Mouse (Mus musculus): ENCODE results near the gene Ociad1. TPM values are rescaled to one million over a fixed set of nuclear protein-coding genes. Genes with fewer than 3 reads are reported as not detected.

Gene Ociad1
- total and polyA plus RNA-seq, 3 experiments = 121 to 324 (median 223) TPM

DNA sequence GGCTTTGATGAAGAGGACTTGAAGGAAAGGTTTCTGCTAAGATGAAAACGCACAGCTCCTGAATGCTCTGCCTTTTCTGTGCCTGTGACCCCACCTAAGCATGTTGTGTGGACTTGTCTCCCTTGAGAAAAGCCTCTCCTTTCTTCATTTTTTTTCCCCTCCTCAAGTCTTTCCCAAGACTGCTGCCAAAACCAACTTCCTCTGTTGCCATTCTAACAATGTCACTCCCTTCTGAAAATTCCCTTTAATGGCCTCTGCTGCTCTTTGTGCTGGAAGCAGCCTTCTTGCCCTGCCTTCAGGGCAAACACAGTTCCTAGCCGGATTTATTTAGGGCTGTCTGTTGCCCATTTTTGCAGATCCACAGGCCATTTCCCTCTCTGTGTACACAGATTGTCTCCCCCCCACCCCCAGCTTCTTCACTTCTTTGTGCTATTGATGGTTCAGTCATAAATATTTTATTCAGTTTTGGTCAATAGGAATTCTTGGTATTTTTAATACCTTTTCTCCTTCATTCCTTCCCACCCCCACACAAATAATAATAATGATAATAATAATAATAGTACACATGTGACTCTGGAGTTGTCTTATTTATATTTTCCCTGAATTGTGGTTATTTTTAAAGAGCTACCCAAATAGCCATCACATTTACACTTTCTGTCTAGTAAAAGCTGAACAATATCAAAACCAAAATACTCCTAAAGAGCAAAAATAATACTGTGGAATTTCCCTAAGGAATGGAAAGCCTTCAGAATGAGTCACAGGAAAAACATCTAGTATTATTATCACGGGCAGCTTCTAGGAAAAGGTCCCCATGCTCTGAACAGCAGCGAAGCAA is 12.6 kb upstream of the Ociad1 start:
- no peak overlapping the region for H3K4me3 ChIP-seq (ENCODE audit: low read depth, low read length)
- DNase-seq (ENCODE audit: low spot score) (no peak), ATAC-seq (ENCODE audit: extremely low read depth, insufficient number of reproducible peaks, low FRiP score, poor library complexity, severe bottlenecking) (no peak)
- H3K27me3 ChIP-seq (ENCODE audit: insufficient read depth, low read length) = peaks cover 3% of the 10 kb centered on the region; the same call in 1 of the 2 replicates
- H3K36me3 ChIP-seq (replicated peaks) = no peaks in the 10 kb centered on the region
- no peaks in the 10 kb centered on the region for H3K9me3 ChIP-seq (replicated peaks)
- no peak for TF ChIP-seq GATA2 (IDR thresholded peaks at IDR 0.05; ENCODE audit: borderline replicate concordance, low read depth, low read length)
- no peak for TF ChIP-seq CTCF (IDR thresholded peaks at IDR 0.05; ENCODE audit: low read depth, low read length)
- no peak for TF ChIP-seq POLR2AphosphoS5 (IDR thresholded peaks at IDR 0.05; ENCODE audit: insufficient replicate concordance, low read depth, low read length)
- no peak for TF ChIP-seq GATA1 (IDR thresholded peaks at IDR 0.05; ENCODE audit: borderline replicate concordance, low read length)
- TF ChIP-seq TAL1 (conservative IDR thresholded peaks at IDR 0.05; ENCODE audit: low read depth, low read length) = no peak
- peaks cover 40% of the 10 kb centered on the region for H3K4me1 ChIP-seq (ENCODE audit: insufficient read depth, low read depth, low read length)

DNA sequence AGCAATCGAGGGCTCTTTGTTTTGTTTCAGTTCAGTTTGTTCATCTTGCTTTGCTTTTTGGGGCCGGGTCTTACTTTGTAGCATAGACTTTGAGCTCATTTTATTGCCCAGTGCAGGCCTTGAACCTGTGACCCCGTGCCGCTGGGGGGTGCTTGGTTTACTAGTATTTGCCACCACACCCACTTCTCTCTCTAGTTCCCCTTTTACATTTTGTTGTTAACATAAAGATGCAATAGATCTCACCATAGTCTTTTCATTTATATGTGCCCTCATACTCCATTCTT is 12.1 kb upstream of the Ociad1 start:
- peaks cover 39% of the 10 kb centered on the region for H3K4me1 ChIP-seq (ENCODE audit: insufficient read depth, low read depth, low read length)
- no peak overlapping the region for H3K4me3 ChIP-seq (ENCODE audit: low read depth, low read length)
- no peak for DNase-seq (ENCODE audit: low spot score)
- peaks cover 3% of the 10 kb centered on the region; the same call in 1 of the 2 replicates for H3K27me3 ChIP-seq (ENCODE audit: insufficient read depth, low read length)
- no peak for ATAC-seq (ENCODE audit: extremely low read depth, insufficient number of reproducible peaks, low FRiP score, poor library complexity, severe bottlenecking)
- TF ChIP-seq GATA2 (IDR thresholded peaks at IDR 0.05; ENCODE audit: borderline replicate concordance, low read depth, low read length) (no peak), TAL1 (conservative IDR thresholded peaks at IDR 0.05; ENCODE audit: low read depth, low read length) (no peak), CTCF (IDR thresholded peaks at IDR 0.05; ENCODE audit: low read depth, low read length) (no peak), GATA1 (IDR thresholded peaks at IDR 0.05; ENCODE audit: borderline replicate concordance, low read length) (no peak), POLR2AphosphoS5 (IDR thresholded peaks at IDR 0.05; ENCODE audit: insufficient replicate concordance, low read depth, low read length) (no peak)
- no peaks in the 10 kb centered on the region for H3K9me3 ChIP-seq (replicated peaks)
- H3K36me3 ChIP-seq (replicated peaks) = no peaks in the 10 kb centered on the region

DNA sequence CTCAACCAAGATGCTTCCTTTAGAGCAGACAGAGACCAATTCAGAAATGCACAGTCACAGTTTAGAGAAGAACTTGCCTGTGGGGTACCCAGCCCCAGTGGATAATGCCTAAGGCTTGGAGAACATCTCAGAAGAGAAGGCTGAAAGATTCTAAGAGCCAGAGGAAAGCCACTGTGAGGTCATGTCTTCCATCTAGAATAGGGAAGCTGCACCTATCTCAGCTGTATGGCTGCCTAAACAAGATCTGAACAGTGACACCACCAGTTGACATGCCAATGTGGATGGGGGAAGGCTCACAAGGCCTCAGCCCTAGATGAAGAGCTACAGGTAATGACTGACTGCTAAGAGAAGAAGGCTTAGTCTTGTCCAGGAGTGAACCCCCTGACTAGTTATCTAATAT is 8.5 kb upstream of the Ociad1 start:
- Histone ChIP-seq H3K4me3 (ENCODE audit: low read depth, low read length) (no peak overlapping the region), H3K4me1 (ENCODE audit: insufficient read depth, low read depth, low read length) (peaks cover 62% of the 10 kb centered on the region), H3K27me3 (ENCODE audit: insufficient read depth, low read length) (no peaks in the 10 kb centered on the region), H3K9me3 (replicated peaks) (no peaks in the 10 kb centered on the region), H3K36me3 (replicated peaks) (no peaks in the 10 kb centered on the region)
- DNase-seq (ENCODE audit: low spot score) = no peak
- TF ChIP-seq POLR2AphosphoS5 (IDR thresholded peaks at IDR 0.05; ENCODE audit: insufficient replicate concordance, low read depth, low read length) = no peak
- no peak for TF ChIP-seq GATA1 (IDR thresholded peaks at IDR 0.05; ENCODE audit: borderline replicate concordance, low read length)
- no peak for TF ChIP-seq TAL1 (conservative IDR thresholded peaks at IDR 0.05; ENCODE audit: low read depth, low read length)
- TF ChIP-seq CTCF (IDR thresholded peaks at IDR 0.05; ENCODE audit: low read depth, low read length) = no peak
- TF ChIP-seq GATA2 (IDR thresholded peaks at IDR 0.05; ENCODE audit: borderline replicate concordance, low read depth, low read length) = no peak
- ATAC-seq (ENCODE audit: extremely low read depth, insufficient number of reproducible peaks, low FRiP score, poor library complexity, severe bottlenecking) = no peak

DNA sequence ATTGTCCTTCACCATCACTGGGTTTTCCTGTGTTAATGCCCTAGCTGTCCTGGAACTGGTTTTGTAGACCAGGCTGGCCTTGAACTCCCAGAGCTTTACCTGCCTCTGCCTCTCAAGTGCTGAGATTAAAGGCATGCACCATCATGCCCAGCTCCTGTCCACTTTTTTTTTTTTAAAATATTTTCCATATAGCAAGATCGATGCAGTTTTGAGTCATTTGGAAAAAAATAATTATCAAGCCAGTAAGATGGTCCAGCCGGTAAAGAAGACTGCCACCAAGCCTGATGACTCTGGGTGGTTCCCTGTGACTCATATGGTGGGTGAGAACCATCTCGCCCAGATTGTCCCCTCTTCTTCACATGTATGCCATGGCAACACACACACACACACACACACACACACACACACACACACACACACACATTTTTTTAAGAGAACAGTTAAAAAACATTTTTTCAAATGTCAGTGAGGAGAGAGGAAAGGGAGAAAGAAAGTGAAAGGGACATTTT is 7.1 kb upstream of the Ociad1 start:
- H3K9me3 ChIP-seq (replicated peaks) = no peaks in the 10 kb centered on the region
- no peak for DNase-seq (ENCODE audit: low spot score)
- peaks cover 66% of the 10 kb centered on the region for H3K4me1 ChIP-seq (ENCODE audit: insufficient read depth, low read depth, low read length)
- ATAC-seq (ENCODE audit: extremely low read depth, insufficient number of reproducible peaks, low FRiP score, poor library complexity, severe bottlenecking) = no peak
- no peaks in the 10 kb centered on the region for H3K27me3 ChIP-seq (ENCODE audit: insufficient read depth, low read length)
- no peak overlapping the region for H3K4me3 ChIP-seq (ENCODE audit: low read depth, low read length)
- H3K36me3 ChIP-seq (replicated peaks) = no peaks in the 10 kb centered on the region
- no peak for TF ChIP-seq POLR2AphosphoS5 (IDR thresholded peaks at IDR 0.05; ENCODE audit: insufficient replicate concordance, low read depth, low read length)
- no peak for TF ChIP-seq GATA2 (IDR thresholded peaks at IDR 0.05; ENCODE audit: borderline replicate concordance, low read depth, low read length)
- no peak for TF ChIP-seq GATA1 (IDR thresholded peaks at IDR 0.05; ENCODE audit: borderline replicate concordance, low read length)
- TF ChIP-seq CTCF (IDR thresholded peaks at IDR 0.05; ENCODE audit: low read depth, low read length) = no peak
- no peak for TF ChIP-seq TAL1 (conservative IDR thresholded peaks at IDR 0.05; ENCODE audit: low read depth, low read length)

DNA sequence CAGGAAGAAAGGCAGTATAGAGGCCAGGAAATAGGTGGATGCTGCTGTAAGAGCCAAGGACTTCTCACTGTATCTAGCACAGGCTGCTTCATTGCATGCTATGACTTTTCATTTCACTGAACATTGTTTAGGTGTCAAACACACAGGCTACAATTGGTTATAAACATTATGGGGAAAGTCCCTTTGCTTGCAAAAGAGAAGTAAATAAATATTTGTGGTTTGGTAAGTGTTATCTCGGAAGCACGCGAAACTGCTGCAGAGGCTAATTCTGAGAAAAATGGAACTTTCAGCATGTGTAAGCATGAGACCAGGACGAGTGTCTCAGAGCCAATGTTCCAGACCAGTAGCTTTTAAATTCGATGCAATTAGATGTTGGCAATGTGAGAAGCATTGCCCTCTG is 6.0 kb upstream of the Ociad1 start:
- DNase-seq (ENCODE audit: low spot score) = peak; percentile 34
- H3K4me3 ChIP-seq (ENCODE audit: low read depth, low read length) = peak overlapping the region; percentile 21; the same call in 1 of the 2 replicates
- H3K36me3 ChIP-seq (replicated peaks) = no peaks in the 10 kb centered on the region
- peaks cover 65% of the 10 kb centered on the region for H3K4me1 ChIP-seq (ENCODE audit: insufficient read depth, low read depth, low read length)
- H3K9me3 ChIP-seq (replicated peaks) = no peaks in the 10 kb centered on the region
- no peaks in the 10 kb centered on the region for H3K27me3 ChIP-seq (ENCODE audit: insufficient read depth, low read length)
- peak; percentile 66 for ATAC-seq (ENCODE audit: extremely low read depth, insufficient number of reproducible peaks, low FRiP score, poor library complexity, severe bottlenecking)
- no peak for TF ChIP-seq GATA2 (IDR thresholded peaks at IDR 0.05; ENCODE audit: borderline replicate concordance, low read depth, low read length)
- no peak for TF ChIP-seq CTCF (IDR thresholded peaks at IDR 0.05; ENCODE audit: low read depth, low read length)
- TF ChIP-seq TAL1 (conservative IDR thresholded peaks at IDR 0.05; ENCODE audit: low read depth, low read length) = peak; percentile 58
- TF ChIP-seq GATA1 (IDR thresholded peaks at IDR 0.05; ENCODE audit: borderline replicate concordance, low read length) = no peak

DNA sequence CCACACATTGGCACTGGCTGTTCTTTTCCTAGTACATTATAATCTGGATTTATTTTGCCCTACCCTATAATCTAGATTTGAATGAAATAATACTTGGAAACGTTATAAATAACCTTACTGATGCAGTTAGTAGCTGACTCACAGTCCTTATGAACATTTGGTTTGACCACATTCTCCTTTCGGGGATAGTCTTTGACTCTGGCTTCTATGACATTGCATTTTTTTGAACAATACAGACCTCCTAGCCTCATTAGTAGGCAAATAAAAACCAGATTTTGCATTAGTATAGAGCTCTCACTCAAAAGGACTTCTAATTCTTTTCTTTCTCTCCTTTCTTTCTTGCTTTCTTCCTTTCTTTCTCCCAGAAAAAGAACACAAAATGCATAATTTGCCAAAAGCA is 2.7 kb upstream of the Ociad1 start:
- DNase-seq (ENCODE audit: low spot score) (no peak), ATAC-seq (ENCODE audit: extremely low read depth, insufficient number of reproducible peaks, low FRiP score, poor library complexity, severe bottlenecking) (no peak)
- Histone ChIP-seq H3K36me3 (replicated peaks) (peaks cover 2% of the 10 kb centered on the region), H3K4me1 (ENCODE audit: insufficient read depth, low read depth, low read length) (peaks cover 69% of the 10 kb centered on the region), H3K4me3 (ENCODE audit: low read depth, low read length) (no peak overlapping the region), H3K27me3 (ENCODE audit: insufficient read depth, low read length) (no peaks in the 10 kb centered on the region), H3K9me3 (replicated peaks) (no peaks in the 10 kb centered on the region)
- no peak for TF ChIP-seq GATA1 (IDR thresholded peaks at IDR 0.05; ENCODE audit: borderline replicate concordance, low read length)
- no peak for TF ChIP-seq TAL1 (conservative IDR thresholded peaks at IDR 0.05; ENCODE audit: low read depth, low read length)
- TF ChIP-seq CTCF (IDR thresholded peaks at IDR 0.05; ENCODE audit: low read depth, low read length) = no peak
- TF ChIP-seq GATA2 (IDR thresholded peaks at IDR 0.05; ENCODE audit: borderline replicate concordance, low read depth, low read length) = no peak
- TF ChIP-seq POLR2AphosphoS5 (IDR thresholded peaks at IDR 0.05; ENCODE audit: insufficient replicate concordance, low read depth, low read length) = no peak

Measured in G1E (cell line).